Mouse (Mus musculus) forebrain, postnatal 0 days (tissue): Measurements from ENCODE around the gene Palm2. TPM values are rescaled to one million over a fixed set of nuclear protein-coding genes. Genes with fewer than 3 reads are reported as not detected.

ENCODE experiments used
- ATAC-seq: fragments of 200-750 bp; cut with Nextera tagmentation; 2 replicates; pipeline ENCODE4 v1.8.0; 2017; ENCODE audit warnings: mild to moderate bottlenecking, moderate library complexity
- DNase-seq: peaks from one replicate; pipeline ENCODE4 v3.0.0-alpha.2; 2015
- H3K27ac ChIP-seq: fragments of 300-500 bp; sonication (generic); 2 replicates; pipeline ENCODE4 v1.5.1; 2014; ENCODE audit warnings: low read depth, mild to moderate bottlenecking, antibody characterized with exemption, low read length, moderate library complexity, mixed read lengths
- H3K27me3 ChIP-seq: fragments of 300-500 bp; sonication (generic); 2 replicates; pipeline ENCODE4 v1.6.1; 2014; ENCODE audit warnings: mild to moderate bottlenecking, low read length, mixed read lengths; ENCODE audit not compliant: insufficient read depth
- H3K36me3 ChIP-seq: fragments of 300-500 bp; sonication (generic); 2 replicates; pipeline ENCODE4 v1.6.1; 2014; ENCODE audit warnings: mild to moderate bottlenecking, moderate library complexity; ENCODE audit not compliant: insufficient read depth
- H3K4me1 ChIP-seq: fragments of 300-500 bp; sonication (generic); 2 replicates; pipeline ENCODE4 v1.6.1; 2014; ENCODE audit warnings: antibody characterized with exemption; ENCODE audit not compliant: insufficient read depth
- H3K4me2 ChIP-seq: fragments of 300-500 bp; sonication (generic); 2 replicates; pipeline ENCODE4 v1.6.1; 2014; ENCODE audit warnings: low read depth, mild to moderate bottlenecking, moderate library complexity
- H3K4me3 ChIP-seq: fragments of 300-500 bp; sonication (generic); 2 replicates; pipeline ENCODE4 v1.5.1; 2014; ENCODE audit warnings: low read depth, low read length, mixed read lengths
- H3K9ac ChIP-seq: fragments of 300-500 bp; sonication (generic); 2 replicates; pipeline ENCODE4 v1.6.1; 2014; ENCODE audit warnings: mild to moderate bottlenecking
- H3K9me3 ChIP-seq: fragments of 300-500 bp; sonication (generic); 2 replicates; pipeline ENCODE4 v1.6.1; 2016; ENCODE audit warnings: low read length
- CTCF ChIP-seq: sonication (generic); IDR thresholded peaks from 2 replicates; pipeline ENCODE4 v1.5.1; 2016; ENCODE audit warnings: antibody characterized with exemption, control low read depth, low read depth
- WGBS: fragments of 180-500 bp; shearing (Covaris S2); extraction: QIAGEN DNeasy Blood & Tissue Kit; methylation state at CpG from one replicate; pipeline ENCODE4 v1.1.7; 2014; 5-methylcytosine and 5-hydroxymethylcytosine counted together
- polyA plus RNA-seq: library from polyadenylated mRNA; unstranded; fragments of >200 nt; fragmentation: Nextera tagmentation; extraction: Ambion mirVana; gene quantifications from 2 replicates; pipeline ENCODE4 v1.2.1, GENCODE M21; 2015
- total RNA-seq: library from RNA; depleted of rRNA; stranded (reverse); fragments of >200 nt; gene quantifications from 2 replicates; pipeline ENCODE4 v1.2.3, GENCODE M21; 2014; rRNA removed

Palm2 gene
- total and polyA plus RNA-seq, 2 experiments from 2014 or later: 16.9 to 21.1 TPM

DNA sequence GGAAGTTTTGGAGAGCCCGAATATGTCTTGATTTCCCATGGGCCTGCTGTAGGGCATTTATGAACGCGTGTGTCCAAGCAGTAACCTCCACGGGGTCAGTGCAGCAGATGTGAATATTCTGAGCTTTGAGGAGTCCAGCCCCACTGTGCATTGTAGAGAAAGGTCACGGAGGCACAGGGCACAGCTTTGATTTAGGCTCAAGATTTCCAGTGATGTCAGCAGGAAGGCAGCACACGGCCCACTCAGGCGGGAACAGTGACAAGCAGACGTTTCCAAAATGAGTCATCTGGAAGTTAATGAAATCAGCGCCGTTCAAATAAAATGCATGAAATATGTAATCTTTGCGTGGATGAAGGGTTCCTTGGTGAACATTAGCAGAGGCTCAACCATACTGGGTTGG lies 323.9 kb downstream of the Palm2 start:
- H3K9ac ChIP-seq: no peak overlapping the region
- DNase-seq: no peak
- H3K4me1 ChIP-seq: no peaks in the 10 kb centered on the region
- no peak overlapping the region for H3K4me3 ChIP-seq
- H3K4me2 ChIP-seq: no peak overlapping the region
- ATAC-seq: no peak
- 69% methylated on average over 11 of the region's 11 CpGs for WGBS
- TF ChIP-seq CTCF: no peak
- no peak overlapping the region for H3K27ac ChIP-seq
- no peaks in the 10 kb centered on the region for H3K36me3 ChIP-seq
- H3K27me3 ChIP-seq: no peaks in the 10 kb centered on the region
- no peaks in the 10 kb centered on the region for H3K9me3 ChIP-seq

Other genes starting within 250 kb of the Palm2 start
- 1.8 and 5.7 TPM in 2 replicates for gene Ptpn3, start 132.4 kb upstream of the Palm2 start, total RNA-seq
- gene Ptpn3, start 132.4 kb upstream of the Palm2 start, polyA plus RNA-seq: 0.92 and 1.2 TPM in 2 replicates
- gene Pakap, start 133.9 kb downstream of the Palm2 start, total RNA-seq: 3.7 and 6.9 TPM in 2 replicates
- gene Pakap, start 133.9 kb downstream of the Palm2 start, polyA plus RNA-seq: 6.1 and 9.5 TPM in 2 replicates